Mouse (Mus musculus): ENCODE measurements around the gene D630045J12Rik.

D630045J12Rik gene

DNA sequence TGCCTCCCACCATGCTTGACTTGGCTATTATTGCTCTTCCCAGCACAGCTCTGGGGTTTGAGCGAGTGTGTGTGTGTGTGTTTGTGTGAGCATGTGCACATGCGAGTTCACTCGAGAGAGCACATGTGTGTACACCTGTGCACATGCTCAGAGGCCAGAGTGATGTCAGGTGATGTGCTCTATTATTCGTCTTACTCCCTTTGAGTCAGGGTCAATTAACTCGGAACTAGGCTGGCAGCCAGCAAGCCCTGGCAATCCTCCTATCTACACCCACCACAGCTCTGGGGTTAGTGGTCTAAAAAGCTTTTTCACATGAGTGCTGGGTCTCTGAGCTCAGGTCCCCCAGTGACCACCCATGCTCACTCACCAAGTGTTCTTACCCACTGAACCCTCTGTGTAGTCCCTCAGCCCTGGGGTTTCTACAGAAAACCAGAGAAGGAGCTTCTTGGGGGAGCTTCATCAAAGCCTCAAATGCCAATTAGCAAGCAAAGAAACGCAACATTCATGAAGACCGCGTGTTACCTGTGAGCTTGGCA lies 11.4 kb downstream of the D630045J12Rik start:
- DNase-seq (ENCODE audit: low spot score) = no peak

DNA sequence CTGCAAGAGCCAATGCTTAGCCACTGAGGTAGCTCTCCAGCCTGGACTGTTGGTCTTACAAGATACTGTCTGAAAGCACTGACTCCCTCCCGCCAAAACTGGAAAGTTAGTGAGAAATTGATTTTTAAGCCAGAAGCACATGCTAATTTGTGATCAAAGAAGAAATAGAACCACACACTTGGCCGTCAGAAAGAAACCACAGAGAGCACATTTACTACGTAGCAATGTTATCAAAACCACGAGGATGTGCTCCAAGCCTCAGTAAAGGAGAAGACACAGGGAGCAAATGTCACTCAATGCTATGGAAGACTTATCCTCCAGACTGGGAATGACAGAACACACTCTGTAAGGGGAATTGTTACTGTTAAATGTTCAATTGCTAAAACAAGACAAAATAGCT lies 12.3 kb downstream of the D630045J12Rik start:
- no peak for DNase-seq (ENCODE audit: low spot score)

DNA sequence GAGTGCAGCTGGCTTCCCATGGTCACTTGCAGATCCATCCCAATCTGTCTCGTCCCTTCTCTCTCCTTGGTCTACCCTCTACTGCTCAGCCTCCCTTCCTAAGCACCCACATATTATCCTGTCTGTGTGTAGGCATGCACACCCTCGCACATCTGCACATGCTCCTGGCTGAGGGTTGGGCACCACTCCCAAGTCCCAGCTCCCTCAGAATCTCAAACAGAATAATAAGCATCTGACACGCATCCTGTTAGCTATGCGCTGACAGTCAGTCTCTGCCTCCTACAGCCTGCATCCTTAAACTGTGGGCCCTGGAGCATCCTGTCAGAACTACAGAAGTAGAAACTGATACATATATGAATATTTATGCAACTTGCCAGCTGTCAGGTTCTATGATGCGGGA lies 13.2 kb downstream of the D630045J12Rik start:
- DNase-seq (ENCODE audit: low spot score) = no peak

DNA sequence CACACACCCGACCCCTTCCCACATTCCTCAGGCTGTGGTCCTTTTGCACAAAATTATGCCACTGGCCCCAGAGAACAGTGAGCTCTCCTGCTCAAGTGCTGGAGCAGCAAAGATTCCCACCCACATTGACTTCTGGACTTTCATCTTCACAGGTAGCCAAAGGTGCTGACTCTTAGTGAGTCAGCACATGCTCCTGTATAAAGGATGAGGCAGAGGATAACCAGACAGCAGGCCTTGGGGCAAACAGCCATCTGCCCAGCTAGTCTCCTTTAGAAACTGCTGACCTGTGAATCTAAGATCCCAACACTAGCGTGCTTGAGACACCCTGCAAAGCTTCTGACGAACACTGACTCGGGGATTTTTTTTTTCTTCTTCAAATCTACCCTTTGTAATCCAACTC lies 15.4 kb downstream of the D630045J12Rik start:
- DNase-seq (ENCODE audit: low spot score) = no peak

DNA sequence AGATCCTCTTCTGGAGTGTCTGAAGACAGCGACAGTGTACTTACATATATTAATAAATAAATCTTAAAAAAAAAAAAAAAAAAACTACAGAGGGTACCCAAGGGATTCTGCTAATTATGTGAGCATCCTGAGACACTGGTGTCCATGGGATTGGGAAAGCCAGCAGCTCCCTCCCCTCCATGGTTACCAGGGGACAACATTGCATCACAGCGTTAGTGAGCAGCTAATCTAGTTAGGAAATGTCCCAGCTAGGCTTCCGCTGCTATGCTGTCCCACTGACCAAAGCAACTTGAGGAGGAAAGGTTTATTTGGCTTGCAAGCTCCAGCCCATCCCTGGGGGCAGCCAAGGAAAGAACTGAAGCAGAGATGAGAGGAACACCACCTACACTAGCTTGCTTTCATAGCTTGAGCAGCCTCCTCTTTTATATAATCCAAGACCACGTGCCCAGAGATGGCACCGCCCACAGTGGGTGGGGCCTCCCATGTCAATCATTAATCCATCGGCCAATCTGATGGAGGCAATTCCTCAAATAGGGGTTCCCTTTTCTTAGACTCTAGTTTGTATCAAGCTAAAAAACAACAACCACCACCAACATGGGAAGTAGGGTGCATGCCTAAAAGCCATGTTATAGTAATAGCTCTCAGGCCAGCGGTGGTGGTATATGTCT lies 17.7 kb downstream of the D630045J12Rik start:
- DNase-seq (ENCODE audit: low spot score) = no peak

DNA sequence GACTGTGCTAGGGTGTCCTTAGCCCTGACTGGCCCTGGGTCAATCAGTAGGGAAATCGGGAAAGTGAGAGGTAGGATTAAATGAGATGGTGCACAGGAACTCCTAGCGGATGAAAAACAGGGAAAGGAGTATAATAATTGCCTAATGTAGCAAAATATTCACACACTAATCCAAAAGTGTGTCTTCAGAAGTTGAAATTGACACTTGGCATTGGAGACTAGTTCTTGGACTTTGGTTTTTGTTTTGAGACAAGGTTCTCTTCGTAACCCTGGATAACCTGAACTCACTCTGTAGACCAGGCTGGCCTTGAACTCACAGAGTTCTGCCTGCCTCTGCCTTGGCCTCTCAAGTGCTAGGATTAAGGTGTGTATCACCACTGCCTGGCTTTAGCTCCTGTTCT lies 20.0 kb downstream of the D630045J12Rik start:
- DNase-seq (ENCODE audit: low spot score) = no peak

DNA sequence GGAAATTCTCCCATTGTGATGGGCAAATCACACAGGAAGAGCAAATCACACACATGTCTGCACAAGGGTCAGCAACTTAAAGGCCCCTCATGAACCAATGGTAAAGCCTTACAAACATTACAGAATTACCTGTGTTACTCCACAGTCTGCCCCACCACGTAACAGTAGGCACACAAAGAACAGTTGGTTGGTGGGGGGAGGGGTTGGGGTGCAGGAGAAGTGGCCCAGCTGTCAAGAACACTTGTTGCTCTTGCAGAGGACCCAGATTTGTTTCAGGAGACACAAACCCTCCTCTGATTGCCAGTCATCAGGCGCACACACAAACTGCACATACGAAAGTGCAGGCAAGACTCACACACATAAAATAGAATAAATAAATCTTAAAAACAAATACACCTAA lies 20.9 kb downstream of the D630045J12Rik start:
- no peak for DNase-seq (ENCODE audit: low spot score)

DNA sequence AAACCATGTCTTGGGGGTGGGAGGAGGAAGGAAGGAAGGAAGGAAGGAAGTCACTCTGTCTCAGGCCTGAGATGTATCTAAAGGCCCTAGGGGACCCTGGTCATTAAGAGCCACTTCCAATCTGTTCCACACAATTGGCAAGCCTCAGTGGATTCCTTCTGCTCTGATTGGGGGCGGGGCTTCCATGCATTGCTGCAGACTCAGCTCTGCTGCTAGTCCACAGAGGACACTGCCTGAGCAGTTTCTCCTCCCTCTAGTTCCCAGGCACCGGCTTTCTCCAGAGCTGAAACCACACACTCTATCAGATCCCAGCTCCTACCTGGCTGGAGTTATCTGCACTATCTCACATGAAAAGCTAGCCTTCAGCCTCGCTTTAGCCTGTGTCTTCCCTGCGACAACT lies 21.8 kb downstream of the D630045J12Rik start:
- DNase-seq (ENCODE audit: low spot score) = peak; percentile 49

DNA sequence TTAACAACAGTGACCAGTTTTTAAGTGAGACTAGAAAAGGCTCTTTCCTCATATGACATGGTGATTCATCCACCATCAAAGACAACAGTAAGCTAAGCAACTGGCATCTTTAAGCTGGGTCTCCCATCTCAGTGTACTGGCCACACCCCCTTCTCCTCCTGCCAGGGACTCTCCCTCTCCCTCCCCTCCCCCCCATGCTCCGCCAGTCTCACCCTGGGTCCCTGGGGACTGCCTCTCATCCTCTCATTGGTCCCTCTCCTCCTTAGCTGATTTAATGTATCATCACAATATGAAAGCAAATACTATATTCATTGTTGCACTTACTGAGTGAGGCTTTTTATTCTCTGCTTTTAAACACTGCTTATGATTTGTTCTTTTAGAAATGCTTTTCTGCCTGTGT lies 29.7 kb downstream of the D630045J12Rik start:
- DNase-seq (ENCODE audit: low spot score) = no peak

DNA sequence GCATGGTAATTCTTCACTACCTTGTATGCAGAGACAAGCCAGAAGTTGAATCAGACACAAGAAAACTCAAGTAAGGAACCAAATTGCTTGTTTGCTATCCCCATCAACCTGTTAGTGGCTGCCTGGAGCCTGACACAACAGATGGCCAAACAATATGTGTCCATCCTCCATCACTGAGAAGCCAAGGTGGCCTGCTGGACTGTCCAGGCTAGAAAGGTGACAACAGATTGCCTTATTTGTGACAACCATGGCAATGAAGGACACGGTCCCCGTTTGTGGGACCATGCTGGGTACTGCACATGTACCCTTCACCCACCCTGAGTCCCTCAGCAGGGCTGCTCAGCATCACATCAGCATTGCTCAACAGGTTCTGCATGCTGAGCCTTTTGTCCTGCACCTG lies 34.5 kb downstream of the D630045J12Rik start:
- DNase-seq (ENCODE audit: low spot score) = no peak

DNA sequence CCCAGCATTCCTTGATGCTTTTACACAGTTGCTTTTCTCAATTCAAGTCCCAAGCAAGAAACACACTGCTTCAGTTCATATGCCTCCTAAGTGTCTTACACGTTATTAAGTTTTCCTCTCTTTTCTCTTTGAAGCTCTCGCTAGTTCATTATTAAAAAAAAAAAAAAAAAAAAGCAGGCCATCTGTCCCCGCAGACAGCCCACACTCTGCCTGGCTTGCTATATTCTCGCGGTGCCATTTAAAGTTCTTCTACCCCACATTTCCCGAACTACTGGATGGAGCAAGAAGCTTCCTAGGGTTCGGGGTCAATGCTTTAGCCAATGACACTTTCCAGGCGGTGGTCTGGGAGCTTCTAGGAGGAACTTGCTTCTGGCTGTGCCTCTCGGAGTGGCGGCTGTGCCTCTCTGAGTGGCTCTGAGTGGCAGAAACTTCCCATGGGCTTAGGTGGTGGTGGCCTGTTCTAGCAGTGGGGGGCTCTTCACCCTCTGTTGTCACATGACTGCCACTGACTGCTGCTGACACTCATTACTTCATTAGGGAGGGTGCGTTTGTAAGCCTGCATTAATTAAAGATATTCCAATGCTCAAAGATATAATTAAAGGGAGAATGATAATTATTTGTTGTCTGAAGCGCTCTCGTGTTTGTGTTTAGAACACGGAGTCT lies 38.2 kb downstream of the D630045J12Rik start:
- no peak for DNase-seq (ENCODE audit: low spot score)

DNA sequence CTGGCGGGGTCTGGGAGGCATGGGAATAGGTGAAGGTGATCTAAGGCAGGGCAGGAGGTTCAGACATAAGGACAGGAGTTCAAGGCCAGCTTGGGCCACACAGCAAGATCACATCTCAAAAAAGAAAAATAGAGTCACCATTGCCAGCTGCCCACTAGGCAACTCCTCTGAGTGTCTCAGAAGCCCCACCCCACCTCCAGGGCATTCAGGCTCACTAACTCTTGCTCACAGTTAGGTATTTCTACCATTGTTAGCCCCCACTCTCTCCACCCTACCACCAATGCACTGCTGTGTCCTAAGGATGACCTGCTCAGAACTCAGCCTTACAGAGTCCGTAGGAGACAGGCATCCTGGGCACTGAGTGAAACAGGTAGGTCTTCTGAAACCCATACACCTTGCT lies 46.2 kb downstream of the D630045J12Rik start:
- DNase-seq (ENCODE audit: low spot score) = no peak

DNA sequence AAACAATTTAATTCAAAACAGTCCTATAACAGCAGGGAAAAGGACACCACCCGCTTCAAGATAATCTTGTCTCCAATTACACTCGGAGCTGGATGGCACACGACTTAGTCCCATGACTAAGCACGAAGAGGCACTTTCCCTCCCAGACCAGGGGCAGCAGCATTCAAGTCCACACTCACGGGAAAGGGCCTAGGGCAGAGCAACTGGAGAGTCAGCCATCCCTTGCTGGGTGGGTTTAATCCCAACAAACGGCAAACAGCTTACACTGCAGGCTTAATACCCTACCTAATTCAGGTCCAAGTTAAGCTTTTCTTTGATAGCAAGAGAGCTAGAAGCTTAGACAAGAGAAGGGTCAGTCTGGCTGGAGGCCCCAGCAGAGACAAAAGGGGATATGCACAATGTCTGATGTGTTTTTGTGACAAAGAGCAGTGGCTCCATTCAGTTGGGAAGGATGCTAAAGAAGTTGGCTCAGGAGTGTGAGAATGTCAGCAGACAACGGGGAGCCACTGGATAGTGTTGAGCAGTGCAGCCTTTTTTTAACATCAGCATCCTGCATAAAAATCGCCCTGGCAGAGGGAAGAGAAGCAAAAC lies 46.8 kb downstream of the D630045J12Rik start:
- DNase-seq (ENCODE audit: low spot score) = no peak

DNA sequence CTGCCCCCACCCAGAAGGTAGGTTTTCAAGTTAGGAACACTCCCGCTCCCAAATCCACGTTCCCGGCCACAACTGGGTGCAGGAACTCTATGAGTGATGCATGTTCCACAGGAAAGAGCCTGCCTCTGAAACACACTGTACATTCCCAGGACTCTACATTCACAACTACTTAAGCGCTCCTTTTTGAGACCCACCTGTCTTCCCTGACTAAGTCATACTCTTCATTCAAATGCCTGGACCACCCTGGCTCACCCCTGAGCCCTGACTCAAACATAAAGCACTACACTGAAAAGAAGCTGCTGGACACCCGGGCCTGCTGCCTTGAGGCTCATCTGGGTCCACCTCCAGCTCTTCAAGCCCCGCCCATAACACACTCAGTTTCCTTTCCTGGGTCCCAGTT lies 48.4 kb downstream of the D630045J12Rik start:
- DNase-seq (ENCODE audit: low spot score) = no peak

DNA sequence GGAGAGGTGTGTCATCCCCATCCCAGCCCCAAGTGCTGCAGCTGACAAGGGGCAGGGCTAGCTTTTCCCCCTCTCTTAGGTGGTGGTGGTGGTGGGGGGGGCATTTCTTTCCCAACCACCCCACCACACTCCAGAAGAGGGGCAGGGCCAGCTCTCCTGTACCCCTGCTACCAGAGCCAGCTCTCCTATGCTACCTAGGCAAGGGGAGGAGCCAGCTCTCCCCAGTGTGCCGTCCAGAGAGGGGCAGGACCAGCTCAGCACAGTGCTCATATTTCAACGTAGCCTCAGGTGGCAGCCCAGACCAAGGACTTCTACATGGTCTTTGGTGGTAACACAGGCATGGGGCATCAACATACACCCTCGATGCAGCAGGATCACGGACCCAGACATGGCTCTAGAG lies 50.0 kb downstream of the D630045J12Rik start:
- no peak for DNase-seq (ENCODE audit: low spot score)

DNA sequence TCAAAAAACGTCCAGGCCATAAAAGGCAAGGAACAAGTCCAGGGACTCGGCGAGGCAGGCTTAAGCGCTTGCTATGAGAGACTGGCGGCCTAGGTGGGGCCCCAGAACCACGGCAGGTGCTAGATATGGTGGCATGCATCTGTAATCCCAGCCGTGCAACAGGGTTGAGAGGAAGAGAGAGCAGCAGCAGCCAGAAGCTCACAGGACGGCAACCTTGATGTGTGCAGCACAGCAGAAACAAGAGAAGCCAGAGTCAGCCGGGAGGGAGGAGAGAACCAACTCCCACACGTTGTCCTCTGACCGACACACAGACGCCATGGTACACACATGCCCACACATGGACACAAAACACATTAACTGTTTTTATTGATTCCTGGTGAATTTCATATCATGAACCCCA lies 51.0 kb downstream of the D630045J12Rik start:
- no peak for DNase-seq (ENCODE audit: low spot score)

DNA sequence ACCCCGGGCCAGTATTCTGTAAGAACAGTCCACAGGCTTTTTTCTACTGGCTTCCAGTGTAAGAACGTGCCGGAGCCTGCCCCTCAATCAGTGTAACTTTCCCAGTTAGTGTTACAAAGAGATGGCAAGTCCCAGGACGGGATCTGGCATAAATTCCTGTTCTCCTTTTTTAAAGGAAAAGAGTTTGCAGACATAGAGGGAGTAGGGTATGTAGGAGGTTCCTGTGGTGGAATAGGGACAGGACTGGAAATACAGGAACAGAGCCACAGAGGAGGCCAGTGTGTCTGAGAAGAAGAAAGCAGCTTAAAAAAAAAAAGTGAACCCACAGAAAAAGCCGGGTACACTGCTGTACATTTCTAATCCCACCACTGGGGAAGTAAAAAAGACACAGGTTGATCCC lies 52.3 kb downstream of the D630045J12Rik start:
- DNase-seq (ENCODE audit: low spot score) = no peak

DNA sequence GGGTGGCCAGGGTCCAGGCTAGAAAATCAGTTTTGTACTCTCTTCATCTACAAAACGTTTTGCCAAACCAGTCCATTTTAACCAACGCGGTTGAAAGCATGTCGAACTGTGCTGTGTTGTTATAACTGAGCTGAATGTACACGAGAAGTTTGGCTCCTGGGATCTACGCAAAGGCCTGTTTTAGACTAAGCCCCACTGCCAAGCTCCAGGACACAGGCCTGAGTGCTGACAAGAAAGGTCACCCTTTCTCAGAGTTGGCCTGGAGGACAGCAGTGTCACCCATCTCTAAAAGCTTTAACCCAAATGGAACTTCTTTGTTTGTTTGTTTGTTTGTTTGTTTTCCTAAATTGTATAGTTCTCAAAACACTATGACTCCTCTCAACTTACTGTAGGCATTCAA lies 54.2 kb downstream of the D630045J12Rik start:
- DNase-seq (ENCODE audit: low spot score) = no peak

DNA sequence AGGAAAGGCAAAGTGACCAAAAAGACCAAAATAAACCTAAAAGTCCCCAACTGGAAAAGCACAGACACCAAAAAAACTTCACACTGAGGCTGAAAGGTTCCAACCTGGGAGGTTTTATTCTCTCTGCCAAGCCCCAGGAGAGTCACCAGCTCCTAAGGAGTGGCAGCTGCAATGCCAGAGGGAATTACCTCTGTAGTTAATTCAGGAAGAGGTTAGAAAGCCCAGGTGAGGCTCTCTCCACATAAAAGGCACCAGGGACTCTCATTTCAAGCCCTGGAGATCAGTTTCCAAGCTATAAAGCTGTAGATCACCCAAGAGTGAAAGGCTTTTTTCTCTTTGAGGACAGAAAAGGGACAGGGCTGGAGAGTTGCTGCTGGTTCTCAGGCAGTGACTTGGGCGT lies 55.1 kb downstream of the D630045J12Rik start:
- no peak for DNase-seq (ENCODE audit: low spot score)

DNA sequence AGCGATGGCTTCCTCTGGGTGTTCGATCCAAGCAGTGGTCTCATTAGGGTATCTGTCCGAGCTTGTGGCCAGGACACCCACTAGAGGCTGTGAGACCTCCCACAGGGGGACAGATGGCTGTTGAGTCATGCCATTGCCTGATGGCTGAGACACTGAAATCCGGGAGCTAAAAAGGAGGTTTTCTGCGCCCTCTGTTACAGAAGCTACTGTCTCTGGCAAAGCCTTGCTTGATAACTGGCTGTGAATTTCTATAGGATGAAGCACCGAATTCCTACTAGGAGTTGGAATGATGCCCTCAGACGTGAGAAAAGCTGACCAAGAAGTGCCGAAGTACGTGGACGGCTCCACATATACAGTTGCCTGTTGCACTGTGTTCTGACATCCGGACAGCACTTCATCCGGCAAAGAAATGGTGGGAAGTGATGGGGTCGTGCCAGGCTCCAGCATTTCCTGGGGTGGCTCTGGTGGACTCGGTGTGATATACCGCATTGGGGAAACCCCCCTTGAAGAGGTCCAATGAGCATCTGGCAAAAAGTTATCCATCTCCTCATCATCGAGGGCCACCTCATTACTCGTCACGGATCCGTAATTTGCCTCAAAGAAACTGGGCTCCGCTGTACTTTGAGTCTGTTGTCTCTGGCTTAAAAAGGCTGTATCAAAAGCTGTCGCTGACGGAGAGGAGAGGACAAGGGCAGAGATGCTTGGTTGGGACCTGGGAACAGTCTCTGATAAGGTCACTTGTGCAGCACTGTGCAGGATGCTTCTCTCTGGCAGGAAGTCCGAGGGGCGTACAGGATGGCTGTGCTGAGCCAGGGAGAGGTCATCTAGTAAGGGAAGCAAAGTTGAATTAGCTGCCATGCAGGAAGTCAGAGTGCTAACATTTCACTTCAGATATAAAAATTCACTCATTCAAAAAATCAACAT lies 57.3 kb downstream of the D630045J12Rik start:
- DNase-seq (ENCODE audit: low spot score) = no peak

DNA sequence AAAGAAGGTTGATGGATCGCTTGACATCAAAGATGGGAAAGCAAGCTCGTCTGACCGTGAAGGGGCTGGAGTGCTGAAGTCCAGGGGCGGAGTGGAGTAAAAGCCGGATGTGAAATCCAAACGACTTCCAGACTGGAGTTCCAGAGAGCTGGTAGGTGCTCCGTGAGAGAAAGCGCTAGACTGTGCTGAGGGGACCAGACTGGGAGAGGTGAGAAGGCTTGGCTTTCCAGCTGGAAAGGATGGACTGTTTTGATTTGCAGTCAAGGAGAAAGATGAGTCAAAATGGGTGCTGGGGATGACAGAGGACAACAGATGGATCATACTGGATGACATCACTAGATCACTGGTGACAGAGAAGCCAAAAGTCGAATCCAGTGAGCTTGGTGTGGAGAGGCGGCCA lies 58.5 kb downstream of the D630045J12Rik start:
- no peak for DNase-seq (ENCODE audit: low spot score)

DNA sequence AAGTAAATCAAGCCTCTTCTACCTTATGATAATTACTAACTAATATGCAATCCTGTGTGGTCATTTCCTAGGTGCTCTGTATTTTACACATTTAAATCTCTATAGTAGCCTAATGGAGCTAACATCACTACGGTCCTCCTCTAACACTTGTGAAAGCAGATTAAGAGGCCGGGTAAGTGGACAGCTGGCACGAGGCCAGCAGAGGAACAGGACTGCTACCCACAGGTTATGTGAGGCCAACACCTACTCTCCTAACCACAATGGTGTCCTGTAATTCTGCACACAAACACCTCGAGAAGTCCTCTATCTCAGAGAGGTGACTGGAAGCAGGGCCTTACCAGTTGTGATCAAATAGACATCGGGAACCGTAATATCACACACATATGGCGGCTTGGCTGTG lies 59.8 kb downstream of the D630045J12Rik start:
- DNase-seq (ENCODE audit: low spot score) = no peak

Data from testis, postnatal 10 days (tissue).